ENCODE assay signal across 27 mouse cellular contexts in the genomic region with DNA sequence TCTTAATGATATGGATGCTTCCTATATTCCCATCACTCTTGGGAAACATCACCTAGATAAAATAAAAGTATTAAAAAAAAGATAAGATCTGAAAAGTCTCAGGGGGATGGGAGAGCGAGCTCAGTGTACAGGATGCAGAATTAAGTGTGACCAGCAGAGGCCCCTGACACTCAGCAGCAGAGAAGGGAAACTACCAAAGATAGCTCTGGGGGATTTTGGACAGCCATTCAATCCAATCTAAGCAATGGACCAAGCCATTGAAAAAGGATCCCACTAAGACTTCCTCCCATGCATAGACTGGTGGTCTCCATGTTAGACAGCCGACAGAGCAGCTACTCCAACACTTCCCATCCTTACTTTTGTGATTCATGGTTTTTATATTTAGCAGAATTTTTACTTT.
DNase-seq lines count a peak whose midpoint lies in the region; ATAC-seq lines count a peak whose summit lies in the region.
"Had no signal": no experiment of that assay in that cellular context is flagged by ENCODE, and none has a peak within 500 bp of the region (broad histone marks: within the 10 kb centered on the region; RNA-seq: fewer than 3 reads in every experiment).

No protein-coding gene starts in this region.

- H3K36me3 ChIP-seq in embryonic facial prominence, embryonic 11.5 days (replicated peaks; ENCODE audit: control insufficient read depth, insufficient read depth, low read depth, low read length) = no peaks in the 10 kb centered on the region
- no peaks in the 10 kb centered on the region for H3K36me3 ChIP-seq in embryonic facial prominence, embryonic 10.5 days (replicated peaks)
- H3K36me3 ChIP-seq in midbrain, embryonic 11.5 days (ENCODE audit: control insufficient read depth, insufficient read depth, low read length) = no peaks in the 10 kb centered on the region
- no peaks in the 10 kb centered on the region for H3K36me3 ChIP-seq in midbrain, embryonic 14.5 days (ENCODE audit: control insufficient read depth, insufficient read depth, low read length)
- H3K36me3 ChIP-seq in heart, embryonic 10.5 days = no peaks in the 10 kb centered on the region
- H3K36me3 ChIP-seq in heart, embryonic 12.5 days = no peaks in the 10 kb centered on the region
- H3K36me3 ChIP-seq: forebrain, embryonic 10.5 days; heart, embryonic 15.5 days; hindbrain, embryonic 13.5 days; liver, embryonic 13.5 days had no signal

- no peaks in the 10 kb centered on the region for H3K9me3 ChIP-seq in embryonic facial prominence, embryonic 11.5 days (replicated peaks; ENCODE audit: control insufficient read depth, low read length)
- H3K9me3 ChIP-seq in embryonic facial prominence, embryonic 10.5 days = no peaks in the 10 kb centered on the region
- no peaks in the 10 kb centered on the region for H3K9me3 ChIP-seq in midbrain, embryonic 11.5 days (ENCODE audit: control insufficient read depth, low read length)
- no peaks in the 10 kb centered on the region for H3K9me3 ChIP-seq in midbrain, embryonic 14.5 days (ENCODE audit: control insufficient read depth, low read length)
- H3K9me3 ChIP-seq in heart, embryonic 10.5 days = no peaks in the 10 kb centered on the region
- H3K9me3 ChIP-seq in heart, embryonic 12.5 days (replicated peaks) = no peaks in the 10 kb centered on the region
- H3K9me3 ChIP-seq: forebrain, embryonic 10.5 days; heart, embryonic 15.5 days; hindbrain, embryonic 13.5 days; liver, embryonic 13.5 days had no signal

- no peaks in the 10 kb centered on the region for H3K4me1 ChIP-seq in embryonic facial prominence, embryonic 11.5 days (ENCODE audit: control insufficient read depth, insufficient read depth, low read length)
- peaks cover 7% of the 10 kb centered on the region for H3K4me1 ChIP-seq in embryonic facial prominence, embryonic 10.5 days
- no peaks in the 10 kb centered on the region for H3K4me1 ChIP-seq in midbrain, embryonic 11.5 days (ENCODE audit: control insufficient read depth, insufficient read depth, low read length)
- no peaks in the 10 kb centered on the region for H3K4me1 ChIP-seq in midbrain, embryonic 14.5 days (ENCODE audit: control insufficient read depth, insufficient read depth, low read length)
- no peaks in the 10 kb centered on the region for H3K4me1 ChIP-seq in heart, embryonic 10.5 days
- H3K4me1 ChIP-seq in heart, embryonic 12.5 days (replicated peaks) = no peaks in the 10 kb centered on the region
- H3K4me1 ChIP-seq: heart, embryonic 15.5 days; hindbrain, embryonic 13.5 days; liver, embryonic 13.5 days had no signal

- ATAC-seq in embryonic facial prominence, embryonic 11.5 days (replicated peaks; ENCODE audit: insufficient number of reproducible peaks, low FRiP score, low TSS enrichment, low read depth) = no peak
- ATAC-seq in midbrain, embryonic 11.5 days (ENCODE audit: low FRiP score) = no peak
- ATAC-seq in midbrain, embryonic 14.5 days (ENCODE audit: low FRiP score, low TSS enrichment) = no peak
- ATAC-seq in heart, embryonic 12.5 days (ENCODE audit: insufficient number of reproducible peaks, low FRiP score) = no peak
- ATAC-seq: forebrain, postnatal 0 days; inflammation-experienced regulatory T-cells, adult 6 months had no signal

- H3K9ac ChIP-seq in embryonic facial prominence, embryonic 11.5 days (replicated peaks; ENCODE audit: low read length) = no peak overlapping the region
- H3K9ac ChIP-seq in midbrain, embryonic 11.5 days (ENCODE audit: low read length) = no peak overlapping the region
- no peak overlapping the region for H3K9ac ChIP-seq in midbrain, embryonic 14.5 days (replicated peaks; ENCODE audit: low read length)
- H3K9ac ChIP-seq in heart, embryonic 12.5 days = no peak overlapping the region
- H3K9ac ChIP-seq: forebrain, postnatal 0 days; heart, embryonic 15.5 days; hindbrain, embryonic 13.5 days; liver, embryonic 13.5 days had no signal

- 63% methylated on average over 2 of the region's 2 CpGs for WGBS in embryonic facial prominence, embryonic 11.5 days
- WGBS in embryonic facial prominence, embryonic 10.5 days = 74% methylated on average over 2 of the region's 2 CpGs
- 87% methylated on average over 2 of the region's 2 CpGs for WGBS in midbrain, embryonic 11.5 days
- 81% methylated on average over 2 of the region's 2 CpGs for WGBS in midbrain, embryonic 14.5 days
- 73% methylated on average over 2 of the region's 2 CpGs for WGBS in heart, embryonic 10.5 days
- 56% methylated on average over 2 of the region's 2 CpGs for WGBS in heart, embryonic 12.5 days

- no peak overlapping the region for H3K4me2 ChIP-seq in embryonic facial prominence, embryonic 11.5 days (ENCODE audit: low read depth, low read length)
- no peak overlapping the region for H3K4me2 ChIP-seq in midbrain, embryonic 11.5 days
- H3K4me2 ChIP-seq in midbrain, embryonic 14.5 days (ENCODE audit: low read length) = no peak overlapping the region
- H3K4me2 ChIP-seq in heart, embryonic 12.5 days = no peak overlapping the region
- H3K4me2 ChIP-seq: heart, embryonic 15.5 days; hindbrain, embryonic 13.5 days; liver, embryonic 13.5 days had no signal

- H3K27me3 ChIP-seq in embryonic facial prominence, embryonic 11.5 days (ENCODE audit: control insufficient read depth, insufficient read depth, low read length) = no peaks in the 10 kb centered on the region
- no peaks in the 10 kb centered on the region for H3K27me3 ChIP-seq in embryonic facial prominence, embryonic 10.5 days (replicated peaks; ENCODE audit: low read depth, poor library complexity, severe bottlenecking)
- H3K27me3 ChIP-seq in midbrain, embryonic 11.5 days (ENCODE audit: control insufficient read depth, insufficient read depth, low read length) = no peaks in the 10 kb centered on the region
- no peaks in the 10 kb centered on the region for H3K27me3 ChIP-seq in midbrain, embryonic 14.5 days (ENCODE audit: control insufficient read depth, insufficient read depth, low read length)
- H3K27me3 ChIP-seq in heart, embryonic 10.5 days (ENCODE audit: insufficient read depth, poor library complexity, severe bottlenecking) = no peaks in the 10 kb centered on the region
- H3K27me3 ChIP-seq in heart, embryonic 12.5 days (replicated peaks) = no peaks in the 10 kb centered on the region
- H3K27me3 ChIP-seq: heart, embryonic 15.5 days; hindbrain, embryonic 13.5 days; liver, embryonic 13.5 days had no signal

- H3K4me3 ChIP-seq in embryonic facial prominence, embryonic 11.5 days (ENCODE audit: low read depth, low read length) = no peak overlapping the region
- no peak overlapping the region for H3K4me3 ChIP-seq in embryonic facial prominence, embryonic 10.5 days
- H3K4me3 ChIP-seq in midbrain, embryonic 11.5 days (ENCODE audit: low read depth, low read length) = no peak overlapping the region
- H3K4me3 ChIP-seq in midbrain, embryonic 14.5 days (replicated peaks; ENCODE audit: low read depth, low read length) = no peak overlapping the region
- H3K4me3 ChIP-seq in heart, embryonic 10.5 days = no peak overlapping the region
- H3K4me3 ChIP-seq in heart, embryonic 12.5 days = no peak overlapping the region
- H3K4me3 ChIP-seq: forebrain, embryonic 10.5 days; heart, adult 2 months; heart, embryonic 15.5 days; hindbrain, embryonic 13.5 days; left cerebral cortex, adult 2 months; liver, embryonic 13.5 days had no signal

- no peak overlapping the region for H3K27ac ChIP-seq in embryonic facial prominence, embryonic 11.5 days (replicated peaks; ENCODE audit: low read depth, low read length)
- H3K27ac ChIP-seq in embryonic facial prominence, embryonic 10.5 days (replicated peaks) = no peak overlapping the region
- no peak overlapping the region for H3K27ac ChIP-seq in midbrain, embryonic 11.5 days (ENCODE audit: low read depth, low read length)
- H3K27ac ChIP-seq in midbrain, embryonic 14.5 days (replicated peaks; ENCODE audit: low read depth, low read length) = no peak overlapping the region
- H3K27ac ChIP-seq in heart, embryonic 10.5 days = no peak overlapping the region
- H3K27ac ChIP-seq in heart, embryonic 12.5 days (ENCODE audit: poor library complexity, severe bottlenecking) = no peak overlapping the region
- H3K27ac ChIP-seq: forebrain, embryonic 10.5 days; heart, adult 2 months; heart, embryonic 15.5 days; hindbrain, embryonic 13.5 days; left cerebral cortex, adult 2 months; liver, embryonic 13.5 days; macrophage had no signal

- peak; percentile 12 for DNase-seq in embryonic facial prominence, embryonic 11.5 days (ENCODE audit: low spot score)
- no peak for DNase-seq in embryonic facial prominence, embryonic 10.5 days (ENCODE audit: low spot score)
- peak; percentile 51 for DNase-seq in midbrain, embryonic 11.5 days (ENCODE audit: low spot score, missing footprints)
- no peak for DNase-seq in midbrain, embryonic 14.5 days
- DNase-seq in NIH3T3 (ENCODE audit: low read depth) = peak; percentile 19
- no peak for DNase-seq in kidney, adult 9 months
- DNase-seq in heart, embryonic 10.5 days (ENCODE audit: low spot score) = no peak
- DNase-seq: adrenal gland, postnatal 10 days; cerebellum, adult 8-10 months; cerebellum, postnatal 36 days; forebrain, postnatal 0 days; gastrocnemius, postnatal 25 days; heart, adult 2 months; heart, postnatal 36 days; kidney, adult 8-10 months; kidney, postnatal 4 days; layer of hippocampus, adult 9-11 months; liver, embryonic 13.5 days; lung, adult 2 months; thymus, adult 2 months had no signal

Comparison
In these comparisons a context has a peak if more than half of its experiments do, and no peak if none do; other contexts are left out.
1. DNase-seq: peak in embryonic facial prominence, embryonic 11.5 days (single experiment), midbrain, embryonic 11.5 days (single experiment) and NIH3T3 (single experiment); none in embryonic facial prominence, embryonic 10.5 days (single experiment), midbrain, embryonic 14.5 days (single experiment), kidney, adult 9 months (single experiment) and heart, embryonic 10.5 days (single experiment).